Mouse (Mus musculus): ENCODE results near the gene Tnfrsf17. TPM values are rescaled to one million over a fixed set of nuclear protein-coding genes. Genes with fewer than 3 reads are reported as not detected.

Gene Tnfrsf17
- 0.85 TPM for polyA plus RNA-seq (2015; fragmentation: Illumina TruSeq; extraction: RNeasy Lipid Tissue Mini Kit (QIAGEN cat#74804); ENCODE audit: low read depth, low replicate concordance)

GRCm38 (mm10) chr16:11313512-11313911 is at the start of gene Tnfrsf17:
Tnfrsf17 (plus strand) TSS chr16:11313812.

GRCm38 (mm10) chr16:11322409-11323323 is 9.1 kb downstream of the Tnfrsf17 start, which contains the start of gene Snx29:
Snx29 (plus strand) TSS chr16:11322908.

Other genes starting within 250 kb of the Tnfrsf17 start
- 35.5 TPM for gene Litaf, start 247.7 kb upstream of the Tnfrsf17 start, polyA plus RNA-seq (2015; fragmentation: Illumina TruSeq; extraction: RNeasy Lipid Tissue Mini Kit (QIAGEN cat#74804); ENCODE audit: low read depth, low replicate concordance)
- gene Txndc11, start 179.2 kb upstream of the Tnfrsf17 start, polyA plus RNA-seq (2015; fragmentation: Illumina TruSeq; extraction: RNeasy Lipid Tissue Mini Kit (QIAGEN cat#74804); ENCODE audit: low read depth, low replicate concordance): 24.6 TPM
- 50.1 TPM for gene Zc3h7a, start 137.4 kb upstream of the Tnfrsf17 start, polyA plus RNA-seq (2015; fragmentation: Illumina TruSeq; extraction: RNeasy Lipid Tissue Mini Kit (QIAGEN cat#74804); ENCODE audit: low read depth, low replicate concordance)
- gene Rsl1d1, start 110.5 kb upstream of the Tnfrsf17 start, polyA plus RNA-seq (2015; fragmentation: Illumina TruSeq; extraction: RNeasy Lipid Tissue Mini Kit (QIAGEN cat#74804); ENCODE audit: low read depth, low replicate concordance): 81.5 TPM
- 70.9 TPM for gene Gspt1, start 59.5 kb upstream of the Tnfrsf17 start, polyA plus RNA-seq (2015; fragmentation: Illumina TruSeq; extraction: RNeasy Lipid Tissue Mini Kit (QIAGEN cat#74804); ENCODE audit: low read depth, low replicate concordance)
- 9.0 TPM for gene Snx29, start 9.1 kb downstream of the Tnfrsf17 start, polyA plus RNA-seq (2015; fragmentation: Illumina TruSeq; extraction: RNeasy Lipid Tissue Mini Kit (QIAGEN cat#74804); ENCODE audit: low read depth, low replicate concordance)